Mouse (Mus musculus): ENCODE measurements around the gene Tmem209. TPM values are rescaled to one million over a fixed set of nuclear protein-coding genes. Genes with fewer than 3 reads are reported as not detected.

Tmem209 gene
- total RNA-seq, 2 experiments from 2014 or later = 23.3 to 27.3 TPM

DNA sequence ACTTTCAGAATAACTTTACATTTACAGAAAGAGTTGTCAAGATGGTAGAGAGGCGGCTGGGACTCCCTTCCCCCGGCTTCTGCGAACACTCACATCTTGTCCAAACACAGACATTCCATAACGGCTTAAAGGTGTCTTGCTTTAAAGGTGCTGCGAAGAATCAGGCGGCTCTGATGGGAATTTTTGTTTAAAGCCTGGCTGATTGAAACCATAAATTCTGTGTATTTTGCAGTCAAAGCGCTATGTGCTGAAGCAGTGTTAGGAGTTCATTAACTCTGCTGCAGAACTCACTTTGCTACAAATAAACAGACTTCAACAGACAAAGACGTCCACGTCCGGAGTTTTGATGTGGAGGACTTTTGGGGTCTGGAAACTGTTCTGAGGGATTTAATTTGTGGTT, 28.7 kb upstream of the Tmem209 start:
- no peak for DNase-seq

DNA sequence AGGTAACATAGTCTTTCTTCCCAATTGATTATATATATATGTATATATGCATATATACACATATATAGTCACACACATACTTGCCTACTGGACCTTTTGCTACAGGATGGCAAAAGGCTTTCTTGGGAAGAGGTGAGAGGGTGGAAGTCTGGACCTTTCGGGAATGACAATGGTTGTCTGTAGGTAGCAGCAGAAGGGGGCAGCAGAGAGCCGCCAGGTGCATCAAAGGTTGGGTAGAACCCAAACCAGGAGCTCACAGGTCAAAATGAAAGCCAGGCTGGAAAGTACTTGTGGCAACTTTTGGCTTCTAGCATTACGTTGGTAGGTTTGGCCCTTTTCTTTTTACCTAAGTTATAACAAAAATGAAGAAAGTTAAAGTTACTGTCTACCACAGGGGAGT, 25.8 kb upstream of the Tmem209 start:
- peak; percentile 73 to 84 for DNase-seq

DNA sequence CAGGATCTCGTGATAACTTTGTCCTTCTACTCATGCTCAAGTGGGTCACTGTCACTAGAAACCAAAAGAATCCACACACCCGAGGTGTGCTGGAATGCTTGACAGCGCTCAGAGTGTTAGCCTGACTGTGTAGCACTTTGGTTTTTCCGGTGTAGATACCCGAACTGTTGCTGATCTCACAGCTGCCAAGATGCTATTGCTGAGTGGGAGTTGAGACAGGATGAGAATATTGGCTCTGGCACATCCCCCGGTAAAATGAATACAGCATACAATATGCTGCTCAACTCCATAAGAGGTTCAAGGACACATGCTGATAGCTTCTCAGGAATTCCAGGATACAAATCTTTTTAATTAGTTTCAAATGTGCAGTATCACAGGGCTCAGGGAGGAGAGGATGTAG, 19.2 kb upstream of the Tmem209 start:
- no peak for DNase-seq

DNA sequence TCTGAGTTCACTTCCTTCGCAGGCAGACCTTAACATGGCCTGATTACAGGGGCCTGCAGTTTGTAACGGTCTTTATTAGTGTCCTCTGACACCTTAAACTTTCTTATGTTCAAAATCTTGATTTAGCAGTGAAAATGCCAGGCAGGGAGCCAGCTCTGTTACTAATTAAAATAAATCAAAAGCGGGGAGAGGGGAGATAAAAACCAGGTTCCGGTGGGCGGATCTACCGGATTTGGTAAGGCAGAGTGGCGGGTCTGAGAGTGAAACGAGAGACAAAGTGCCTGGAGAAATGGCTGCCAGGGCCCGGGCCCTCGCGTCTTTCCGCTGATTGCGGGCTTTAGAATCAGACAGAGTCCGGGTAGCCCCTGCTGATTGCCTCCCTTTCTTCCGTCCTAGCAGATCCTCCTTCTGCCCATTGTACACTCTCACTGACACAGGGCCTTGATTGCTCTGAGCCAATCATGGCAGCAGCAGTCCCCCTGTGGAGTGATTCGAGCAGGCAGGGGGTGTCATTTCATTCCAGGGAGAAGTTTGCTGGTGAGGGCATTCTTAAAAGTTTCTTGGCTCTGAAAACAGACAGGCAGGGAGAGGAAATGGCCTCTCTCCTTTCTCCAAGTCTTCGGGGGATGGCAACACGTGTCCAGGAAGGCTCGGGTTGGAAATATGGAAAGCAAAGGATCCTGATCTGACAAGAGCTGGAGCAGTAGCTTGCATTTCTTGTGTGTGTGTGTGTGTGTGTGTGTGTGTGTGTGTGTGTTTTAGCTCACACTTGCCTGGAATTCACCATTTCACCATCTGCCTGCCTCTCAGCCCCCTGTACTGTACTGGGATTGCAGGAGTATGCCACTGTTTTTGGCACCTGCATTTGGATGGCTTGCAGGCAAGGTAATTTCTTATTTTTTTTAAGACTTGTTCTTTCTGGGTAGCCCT, 17.3 kb upstream of the Tmem209 start:
- DNase-seq = no peak

DNA sequence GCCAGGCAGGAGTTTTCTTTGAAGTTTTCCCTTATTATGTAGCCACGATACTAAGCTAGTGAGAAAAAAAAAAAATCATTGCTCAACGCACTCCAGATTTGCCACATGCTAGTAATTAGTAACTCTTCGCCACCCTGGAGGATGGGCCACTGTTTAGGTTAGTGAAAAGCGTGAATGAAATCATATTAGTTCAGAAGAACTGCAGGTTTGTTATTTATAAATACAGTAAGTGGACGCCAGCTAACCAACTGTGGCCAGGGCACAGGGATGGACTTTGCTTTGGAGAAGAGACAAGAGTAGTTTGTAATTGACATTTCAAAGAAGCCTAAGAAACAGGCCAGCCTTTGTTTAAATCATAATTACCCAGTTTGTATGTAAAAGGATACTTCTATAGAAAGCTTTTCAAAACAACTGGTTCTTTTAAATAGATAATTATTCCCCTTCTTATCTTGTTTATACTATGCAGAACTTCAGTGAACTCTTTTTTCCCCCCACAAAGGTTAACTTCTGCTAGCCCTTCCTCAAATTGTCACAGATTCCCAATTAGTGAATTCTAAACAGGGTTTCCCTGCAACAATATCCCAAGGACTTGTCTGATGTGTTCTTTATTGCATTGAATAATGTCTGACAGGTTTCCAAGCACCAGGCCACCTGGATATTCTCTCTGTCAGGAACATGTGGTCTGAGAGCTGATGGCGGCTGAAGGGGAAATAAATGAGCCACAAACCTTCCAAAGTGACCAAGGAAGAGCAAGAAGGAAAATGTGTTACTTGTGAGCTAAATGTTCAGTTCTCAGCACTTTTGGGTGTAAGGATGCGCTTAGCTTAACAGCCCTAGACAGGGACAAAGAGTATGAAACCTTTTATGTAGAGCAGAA, 16.1 kb upstream of the Tmem209 start:
- DNase-seq = no peak

DNA sequence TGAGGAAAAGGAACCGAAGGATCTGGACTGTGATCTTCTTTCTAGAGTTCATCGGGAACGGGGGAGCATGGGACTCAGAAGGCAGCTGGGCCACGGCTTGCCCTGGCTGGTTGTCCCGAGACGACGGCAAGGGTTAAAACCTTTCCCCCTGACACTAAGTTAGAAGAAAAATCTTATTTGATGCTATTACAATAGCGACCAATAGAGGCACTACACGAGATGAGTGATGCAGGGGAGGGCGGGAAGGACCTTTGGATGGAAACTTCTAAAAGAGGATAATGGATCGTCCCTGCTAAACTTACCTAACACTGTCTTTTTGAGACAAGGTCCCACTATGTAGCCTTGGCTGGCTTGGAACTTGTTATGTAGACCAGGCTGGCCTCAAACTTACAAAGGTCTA, 10.8 kb upstream of the Tmem209 start:
- no peak for DNase-seq

DNA sequence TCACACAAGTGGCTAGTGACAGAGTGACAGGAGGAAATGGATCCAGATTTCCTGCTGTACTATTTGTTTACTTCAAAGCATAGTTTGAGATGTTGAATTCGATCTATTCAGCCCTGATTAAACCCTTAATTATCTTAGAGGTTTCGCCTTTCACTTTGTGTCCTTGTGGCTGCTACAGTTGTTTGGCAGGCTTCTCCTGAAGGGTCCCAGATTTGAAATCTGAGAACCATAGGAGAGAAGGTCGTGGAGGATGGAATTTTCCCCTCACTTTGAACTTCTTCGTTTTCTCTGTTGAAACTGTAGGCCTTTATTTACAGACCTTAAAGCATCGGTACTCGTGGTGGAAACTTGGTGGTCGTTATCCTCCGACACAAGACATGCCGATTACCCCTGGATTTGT, 4.7 kb upstream of the Tmem209 start:
- DNase-seq = no peak

DNA sequence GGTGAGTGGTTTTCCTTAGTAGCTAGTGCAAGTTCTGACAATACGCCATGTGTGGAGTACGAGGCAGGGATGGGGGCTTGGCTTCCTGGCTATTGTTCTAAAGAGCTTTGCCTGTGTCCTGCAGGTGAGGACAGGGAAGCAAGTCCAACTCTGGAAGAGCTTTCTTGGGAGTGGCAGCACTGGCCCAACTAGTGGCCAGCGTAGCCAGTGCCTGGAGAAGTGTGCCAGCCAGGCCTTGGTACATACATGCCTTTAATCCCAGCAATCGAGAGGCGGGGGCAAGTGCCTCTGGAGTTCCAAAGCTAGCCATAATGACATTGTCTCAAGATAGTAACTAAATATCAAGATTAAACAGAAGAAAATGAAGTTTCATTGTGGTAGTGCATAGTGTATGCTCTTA, 708 bp upstream of the Tmem209 start:
- DNase-seq = no peak

DNA sequence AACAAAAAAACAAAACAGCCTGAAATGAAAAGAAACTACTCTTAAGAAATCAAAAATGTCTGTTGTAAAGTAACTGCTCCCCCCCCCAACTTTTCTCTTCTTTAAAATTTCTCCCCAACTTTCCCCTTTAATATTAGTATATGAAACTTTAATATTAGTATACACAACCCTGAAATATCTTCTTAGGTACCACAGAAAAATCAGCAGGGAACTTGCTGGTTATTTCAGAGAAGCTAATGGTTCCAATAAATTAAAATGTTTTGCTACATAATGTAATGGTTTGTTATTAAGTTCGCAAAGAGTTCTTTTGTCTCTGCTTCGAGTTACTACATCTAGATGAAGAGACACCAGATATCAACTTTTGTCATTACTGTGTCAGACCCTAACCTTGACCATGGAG, 759 bp downstream of the Tmem209 start:
- DNase-seq = no peak

DNA sequence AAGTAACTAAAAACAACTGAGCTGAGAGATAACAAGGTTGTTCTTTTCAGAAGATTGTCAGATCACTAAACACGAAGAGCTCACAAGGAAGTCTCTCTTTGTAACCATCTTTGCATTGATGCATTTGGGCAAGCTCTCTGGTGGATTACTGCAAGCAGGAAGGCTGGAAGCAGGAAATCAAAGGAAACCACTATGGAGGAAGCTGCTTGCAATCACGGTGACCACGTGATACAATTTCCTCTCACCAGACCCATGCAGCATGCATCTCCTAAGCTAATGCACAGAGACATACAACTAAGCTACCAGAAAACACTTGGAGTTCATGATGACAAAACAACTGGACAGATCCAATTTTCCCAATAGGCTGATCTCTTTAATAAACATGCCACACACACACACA, 10.5 kb downstream of the Tmem209 start:
- no peak for DNase-seq

DNA sequence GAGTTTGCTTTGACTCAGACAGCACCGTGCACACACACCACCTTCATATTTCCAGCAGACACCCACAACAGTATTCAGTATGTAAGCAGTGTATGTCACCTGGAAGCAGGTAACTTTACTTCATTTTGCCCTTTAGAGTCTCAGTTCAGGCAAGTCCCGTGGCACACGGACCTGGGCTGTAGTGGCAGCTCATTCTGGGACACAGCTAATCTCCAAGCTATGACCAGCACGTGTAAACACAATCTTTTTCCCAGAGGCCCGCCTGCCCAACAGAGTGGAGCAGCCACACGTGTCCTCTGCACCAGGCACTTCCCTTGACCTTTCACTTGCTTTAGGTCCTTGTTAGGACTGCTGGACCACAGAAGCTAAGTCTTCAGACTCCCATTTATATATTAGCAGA, 23.1 kb downstream of the Tmem209 start:
- no peak for DNase-seq

DNA sequence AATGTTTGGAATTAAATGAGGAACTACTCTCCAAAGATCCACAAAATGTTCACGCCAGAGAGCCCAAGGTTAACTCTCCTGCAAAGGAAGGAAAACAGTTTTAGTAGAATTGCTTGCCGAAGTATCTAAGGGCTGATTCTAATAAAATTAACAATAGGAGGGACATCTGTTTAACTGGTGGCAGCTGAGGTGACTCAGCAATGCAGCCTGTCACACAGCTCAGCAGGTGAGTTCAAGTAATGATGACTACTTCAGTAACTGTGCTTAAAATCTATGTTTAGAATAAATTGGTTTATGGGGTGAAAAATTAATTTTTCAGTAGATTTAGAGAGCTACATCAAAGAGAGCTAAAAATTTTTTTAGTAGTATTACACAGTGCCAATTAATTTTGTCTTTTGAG, 26.7 kb downstream of the Tmem209 start:
- no peak for DNase-seq

DNA sequence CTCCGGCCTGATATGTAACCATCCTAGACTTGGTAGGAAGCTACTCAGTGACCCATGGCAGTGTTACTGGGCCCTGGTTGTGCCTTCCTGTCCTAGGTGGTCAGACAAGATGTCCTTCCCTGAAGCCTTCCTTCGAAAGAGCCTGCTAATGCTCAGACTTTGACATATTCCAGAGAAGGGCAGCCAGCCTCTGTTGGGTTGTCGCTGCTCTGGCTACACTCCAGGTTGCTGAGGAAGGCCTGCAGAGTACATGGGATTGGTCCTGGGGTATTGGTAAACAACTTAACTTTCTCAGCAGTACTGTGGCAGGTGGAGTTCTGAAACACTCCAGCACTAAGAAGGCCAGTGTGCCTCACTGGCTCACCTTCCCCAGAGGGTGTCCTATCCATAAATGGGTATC, 30.2 kb downstream of the Tmem209 start:
- no peak for DNase-seq

DNA sequence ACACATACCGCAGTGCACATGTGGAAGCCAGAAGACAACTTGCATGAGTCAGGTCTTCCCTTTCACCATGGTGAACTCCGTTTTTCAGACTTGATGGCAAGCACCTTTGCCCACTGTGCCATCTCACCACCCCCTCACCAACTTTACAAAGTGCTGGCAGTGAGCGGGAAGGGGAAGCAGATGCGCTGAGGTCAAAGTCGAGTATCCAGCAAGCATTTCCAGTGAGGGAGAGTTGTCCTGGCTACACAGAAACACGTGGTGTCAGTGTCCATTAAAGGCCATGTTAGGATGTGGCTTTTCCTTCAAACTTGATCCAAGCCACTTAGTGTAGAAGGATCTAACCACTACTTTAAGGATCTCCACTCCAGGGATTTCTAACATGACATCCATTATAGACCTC, 31.8 kb downstream of the Tmem209 start:
- no peak for DNase-seq

DNA sequence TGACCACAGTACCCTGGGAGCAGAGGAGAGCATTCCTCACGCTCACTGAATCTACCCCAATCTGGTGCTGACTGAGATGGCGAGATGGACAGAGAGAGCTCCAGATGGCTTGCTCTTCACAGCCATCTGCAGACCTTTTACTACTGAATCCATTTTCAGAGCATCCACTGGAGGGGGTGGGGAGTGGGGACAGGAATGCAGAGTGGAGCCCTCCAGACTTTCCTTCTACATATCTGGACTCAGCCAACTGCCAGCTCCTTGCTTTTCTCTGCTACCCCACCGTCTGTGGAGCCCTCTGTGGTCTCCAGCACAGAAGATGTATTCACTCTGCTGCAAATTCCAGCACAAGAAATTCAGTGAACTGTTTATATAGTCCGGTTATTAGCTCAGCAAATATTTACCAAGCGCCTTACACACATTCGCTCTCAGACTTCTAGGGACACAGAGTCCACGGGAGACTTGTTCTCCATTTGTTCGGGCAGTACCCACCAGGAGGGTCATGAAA, 32.3 kb downstream of the Tmem209 start:
- no peak for DNase-seq

DNA sequence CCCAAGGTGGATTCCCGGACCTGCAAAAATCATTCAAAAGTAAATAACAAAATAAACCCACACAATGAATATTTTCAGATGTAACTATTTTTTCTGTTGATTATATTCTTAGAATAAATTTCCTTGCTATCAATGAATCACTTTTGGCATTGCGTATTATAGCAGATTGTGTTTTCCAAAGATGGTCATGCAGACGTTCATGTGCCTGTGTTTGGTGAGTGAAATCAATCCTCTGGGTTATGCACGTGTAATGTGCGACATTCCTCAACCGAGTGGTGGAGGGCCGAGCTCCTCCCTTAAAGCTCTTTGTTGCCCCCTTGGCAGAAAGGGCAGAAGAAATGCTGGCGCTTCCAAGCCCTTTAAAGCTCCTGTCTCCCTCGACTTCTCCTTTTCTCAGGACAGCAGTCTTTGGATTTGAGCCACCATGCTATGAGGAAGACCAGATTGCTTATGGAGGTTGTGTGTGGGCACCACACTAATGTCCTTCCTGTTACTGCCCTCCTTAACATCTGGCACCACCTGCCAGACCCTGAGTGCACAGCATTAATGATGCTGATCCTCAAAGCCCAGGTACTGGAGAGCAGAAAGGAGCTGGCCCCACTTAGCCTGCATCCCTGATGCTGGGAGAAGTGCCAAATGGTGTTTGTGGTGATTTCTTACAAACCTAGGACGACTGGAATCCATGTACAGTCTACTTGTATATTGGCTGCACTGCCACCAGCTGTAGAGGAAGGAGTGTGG, 33.4 kb downstream of the Tmem209 start:
- no peak for DNase-seq

DNA sequence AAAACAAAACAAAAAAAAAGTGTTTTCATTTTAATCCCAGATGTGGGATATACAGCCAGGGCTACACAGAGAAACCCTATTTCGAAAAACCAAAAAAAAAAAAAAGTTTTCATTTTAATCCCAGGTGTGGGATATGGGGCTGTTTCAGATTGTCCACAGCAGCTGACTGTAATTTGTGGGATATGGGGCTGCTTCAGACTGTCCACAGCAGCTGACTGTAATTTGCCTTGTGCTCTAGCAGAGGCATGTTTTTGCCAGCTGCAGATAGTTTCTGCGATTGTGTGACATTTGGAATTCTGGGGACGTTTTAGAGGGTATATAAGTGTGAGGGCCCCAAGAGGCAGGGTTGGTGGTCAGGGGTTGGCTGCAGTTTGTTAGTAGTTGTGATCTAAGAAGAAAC, 37.9 kb downstream of the Tmem209 start:
- no peak for DNase-seq

DNA sequence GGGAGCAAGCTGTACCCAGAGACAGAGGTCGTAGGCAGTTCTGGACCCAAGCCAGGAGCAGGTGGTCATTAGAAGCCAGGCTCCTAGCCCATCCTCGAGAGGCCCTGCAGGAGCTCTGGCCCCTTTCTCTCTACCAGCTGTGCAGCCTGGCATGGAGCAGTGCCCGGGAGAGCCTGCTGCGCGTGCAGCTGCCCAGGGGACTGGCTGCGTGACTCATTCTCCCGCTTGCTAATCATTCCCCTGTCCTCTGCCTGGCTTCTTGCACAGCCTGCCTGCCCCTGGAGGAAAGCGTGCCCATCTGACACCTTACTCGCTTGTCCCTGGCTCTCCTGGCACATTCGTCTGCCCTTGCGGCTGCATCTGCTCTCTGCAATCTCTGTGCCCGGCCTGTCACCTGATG, 40.2 kb downstream of the Tmem209 start:
- DNase-seq = peak; percentile 76 to 82

DNA sequence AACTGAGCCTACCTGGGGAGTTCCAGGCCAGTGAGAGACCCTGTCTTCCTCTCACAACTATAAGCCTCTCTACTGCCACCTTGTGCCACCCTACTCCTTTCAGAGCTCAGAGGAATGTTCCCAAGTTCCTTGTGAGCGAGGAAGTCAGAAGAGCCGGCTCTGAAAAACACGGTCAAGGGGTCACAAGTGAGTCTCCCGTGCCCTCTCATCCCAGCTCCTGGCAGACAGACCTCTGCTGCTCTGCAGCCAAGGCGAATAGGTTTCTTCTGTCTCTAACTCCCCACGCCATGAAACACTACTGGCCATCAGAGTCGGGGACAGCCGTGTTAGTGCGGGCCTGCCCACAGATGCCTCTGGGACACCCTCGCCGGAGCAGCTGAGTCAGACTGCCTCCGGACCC, 40.9 kb downstream of the Tmem209 start:
- peak; percentile 27 to 57 for DNase-seq

DNA sequence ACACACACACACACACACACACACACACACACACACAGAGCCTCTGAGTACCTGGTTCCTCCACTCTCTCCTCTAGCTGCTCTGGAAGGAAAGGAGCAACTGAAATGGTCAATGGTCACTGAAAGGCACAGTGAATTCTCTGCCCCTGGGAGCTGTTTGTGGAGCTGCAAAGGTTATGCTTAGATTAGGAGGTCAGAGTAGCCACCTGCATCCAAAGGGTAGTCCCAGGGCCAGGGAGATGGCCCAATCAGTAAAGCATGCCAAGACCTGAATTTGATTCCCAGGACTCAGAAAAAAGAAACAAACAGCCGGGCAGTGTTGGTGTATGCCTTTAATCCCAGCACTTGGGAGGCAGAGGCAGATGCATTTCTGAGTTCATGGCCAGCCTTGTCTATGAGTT, 41.5 kb downstream of the Tmem209 start:
- no peak for DNase-seq

DNA sequence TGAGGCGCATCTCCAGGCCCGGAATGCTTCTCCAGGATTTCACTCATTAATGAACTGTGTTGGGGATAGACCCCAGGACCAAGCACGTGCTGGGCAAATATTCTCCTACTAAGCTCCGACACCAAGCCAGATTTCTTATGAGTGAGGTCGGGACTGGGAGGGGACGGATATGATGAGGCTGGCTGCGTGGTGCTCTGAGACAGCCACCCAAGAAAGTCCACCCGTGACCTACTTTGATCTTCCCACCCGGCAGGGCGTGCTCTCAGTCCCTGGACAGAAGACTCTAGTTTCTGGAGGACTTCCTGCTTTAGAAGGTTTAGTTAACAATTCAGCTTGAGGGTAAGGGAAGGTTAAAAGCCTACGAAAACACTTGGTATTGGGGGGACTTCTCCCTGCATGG, 44.0 kb downstream of the Tmem209 start:
- no peak for DNase-seq

DNA sequence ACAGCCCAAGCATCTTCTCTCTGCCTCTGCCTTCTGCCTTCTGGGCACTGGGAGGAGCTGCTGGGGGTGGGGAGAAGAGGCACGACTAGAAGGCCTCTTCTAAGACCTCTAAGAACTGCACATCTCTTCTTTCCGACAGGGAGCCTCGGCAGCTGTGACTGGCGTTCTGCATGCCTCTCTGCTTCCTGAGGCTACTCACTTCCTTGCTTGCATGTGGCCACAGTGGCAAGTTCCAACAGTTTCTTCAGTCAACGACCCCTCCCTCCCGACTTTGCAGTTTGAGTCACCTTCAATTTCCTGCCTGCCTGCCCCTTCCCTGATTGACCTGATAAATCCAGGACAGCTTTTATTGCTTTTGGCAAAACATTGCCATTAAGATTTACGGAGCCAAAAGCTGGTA, 46.8 kb downstream of the Tmem209 start:
- no peak for DNase-seq
